Mouse (Mus musculus) midbrain, embryonic 14.5 days (tissue): ENCODE measurements around the gene Slc2a4. TPM values are rescaled to one million over a fixed set of nuclear protein-coding genes. Genes with fewer than 3 reads are reported as not detected.

Source experiments
- ATAC-seq: fragments of 200-750 bp; cut with Nextera tagmentation; 2 replicates; pipeline ENCODE4 v1.8.0; 2017; ENCODE audit warnings: moderate number of reproducible peaks, moderate library complexity; ENCODE audit not compliant: low FRiP score, low TSS enrichment
- DNase-seq: peaks from one replicate; pipeline ENCODE4 v3.0.0-alpha.2; 2015
- H3K27ac ChIP-seq: fragments of 300-500 bp; sonication (generic); replicated peaks from 2 replicates; pipeline ENCODE4 v1.5.1; 2014; ENCODE audit warnings: mild to moderate bottlenecking, low read depth, low read length, moderate library complexity
- H3K27me3 ChIP-seq: fragments of 300-500 bp; sonication (generic); 2 replicates; pipeline ENCODE4 v1.6.1; 2014; ENCODE audit warnings: low read length, control low read depth, mixed read lengths; ENCODE audit not compliant: control insufficient read depth, insufficient read depth
- H3K36me3 ChIP-seq: fragments of 300-500 bp; sonication (generic); 2 replicates; pipeline ENCODE4 v1.6.1; 2014; ENCODE audit warnings: low read length, control low read depth; ENCODE audit not compliant: control insufficient read depth, insufficient read depth
- H3K4me1 ChIP-seq: fragments of 300-500 bp; sonication (generic); 2 replicates; pipeline ENCODE4 v1.6.1; 2014; ENCODE audit warnings: mild to moderate bottlenecking, antibody characterized with exemption, low read length, control low read depth; ENCODE audit not compliant: control insufficient read depth, insufficient read depth
- H3K4me2 ChIP-seq: fragments of 300-500 bp; sonication (generic); 2 replicates; pipeline ENCODE4 v1.6.1; 2014; ENCODE audit warnings: mild to moderate bottlenecking, low read length, moderate library complexity
- H3K4me3 ChIP-seq: fragments of 300-500 bp; sonication (generic); replicated peaks from 2 replicates; pipeline ENCODE4 v1.5.1; 2014; ENCODE audit warnings: low read depth, low read length
- H3K9ac ChIP-seq: fragments of 300-500 bp; sonication (generic); replicated peaks from 2 replicates; pipeline ENCODE4 v1.6.1; 2014; ENCODE audit warnings: mild to moderate bottlenecking, low read length, moderate library complexity
- H3K9me3 ChIP-seq: fragments of 300-500 bp; sonication (generic); 2 replicates; pipeline ENCODE4 v1.6.1; 2016; ENCODE audit warnings: low read length, control low read depth, mixed read lengths; ENCODE audit not compliant: control insufficient read depth
- WGBS: fragments of 180-500 bp; shearing (Covaris S2); extraction: QIAGEN DNeasy Blood & Tissue Kit; methylation state at CpG from one replicate; pipeline ENCODE4 v1.1.7; 2014; 5-methylcytosine and 5-hydroxymethylcytosine counted together
- polyA plus RNA-seq: library from polyadenylated mRNA; unstranded; fragments of >200 nt; fragmentation: Nextera tagmentation; extraction: Ambion mirVana; gene quantifications from 2 replicates; pipeline ENCODE4 v1.2.1, GENCODE M21; 2014

Slc2a4 gene
- polyA plus RNA-seq, 1 experiment from 2014 or later = 4.5 TPM

GRCm38 (mm10) chr11:69922012-69922756 is 25.8 kb downstream of the Slc2a4 start:
- peak overlapping the region; percentile 64 for H3K4me2 ChIP-seq
- 2% methylated on average over 12 of the region's 12 CpGs for WGBS
- no peak for DNase-seq

GRCm38 (mm10) chr11:69921114-69922011 is 26.6 kb downstream of the Slc2a4 start, which contains the start of gene Eif5a:
Eif5a (minus strand) TSS chr11:69921958.
- under 1% methylated on average over 78 of the region's 78 CpGs for WGBS
- Histone ChIP-seq H3K4me2 (peak within 1 kb of the TSS; percentile 99), H3K4me3 (peak within 1 kb of the TSS; percentile 91), H3K9me3 (no peaks in the 10 kb centered on the region), H3K27ac (peak within 1 kb of the TSS; percentile 94), H3K4me1 (peaks cover 9% of the 10 kb centered on the region), H3K27me3 (no peaks in the 10 kb centered on the region), H3K9ac (peak within 1 kb of the TSS; percentile 86), H3K36me3 (peaks cover 27% of the 10 kb centered on the region)
- DNase-seq (peak; percentile 100), ATAC-seq (peak; percentile 97)

More at GRCm38 (mm10) chr11:69922012-69922756, 25.8 kb downstream of the Slc2a4 start:
- H3K27me3 ChIP-seq = no peaks in the 10 kb centered on the region
- no peaks in the 10 kb centered on the region for H3K9me3 ChIP-seq
- H3K36me3 ChIP-seq = peaks cover 19% of the 10 kb centered on the region
- ATAC-seq = no peak
- H3K27ac ChIP-seq = peak overlapping the region; percentile 87
- peak overlapping the region; percentile 52 for H3K9ac ChIP-seq
- H3K4me3 ChIP-seq = peak overlapping the region; percentile 91
- H3K4me1 ChIP-seq = peaks cover 9% of the 10 kb centered on the region

- ATAC-seq (peak; percentile 41), DNase-seq (peak; percentile 53)
- peak overlapping the region; percentile 86 for H3K9ac ChIP-seq
- peaks cover 36% of the 10 kb centered on the region for H3K36me3 ChIP-seq
- peaks cover 9% of the 10 kb centered on the region for H3K4me1 ChIP-seq
- under 1% methylated on average over 64 of the region's 65 CpGs for WGBS
- H3K27ac ChIP-seq = peak overlapping the region; percentile 94
- peak overlapping the region; percentile 91 for H3K4me3 ChIP-seq
- no peaks in the 10 kb centered on the region for H3K9me3 ChIP-seq
- H3K27me3 ChIP-seq = no peaks in the 10 kb centered on the region
- H3K4me2 ChIP-seq = peak overlapping the region; percentile 99
Measured at GRCm38 (mm10) chr11:69920266-69921031, 27.5 kb downstream of the Slc2a4 start.

GRCm38 (mm10) chr11:69919661-69920265 is 28.2 kb downstream of the Slc2a4 start:
- peak overlapping the region; percentile 91 for H3K4me3 ChIP-seq
- peak overlapping the region; percentile 94; the same call in 1 of the 2 replicates for H3K27ac ChIP-seq
- H3K9ac ChIP-seq = peak overlapping the region; percentile 86
- H3K4me1 ChIP-seq = peaks cover 16% of the 10 kb centered on the region
- no peaks in the 10 kb centered on the region for H3K9me3 ChIP-seq
- DNase-seq = peak; percentile 68
- H3K27me3 ChIP-seq = no peaks in the 10 kb centered on the region
- H3K36me3 ChIP-seq = peaks cover 42% of the 10 kb centered on the region
- ATAC-seq = no peak
- 3% methylated on average over 17 of the region's 17 CpGs for WGBS
- H3K4me2 ChIP-seq = peak overlapping the region; percentile 99

GRCm38 (mm10) chr11:69919053-69919452 is 28.9 kb downstream of the Slc2a4 start:
- 86% methylated on average over 9 of the region's 9 CpGs for WGBS
- Histone ChIP-seq H3K4me3 (no peak overlapping the region), H3K4me1 (peaks cover 21% of the 10 kb centered on the region), H3K9ac (0 out of 2 replicates have a peak overlapping the region, but pooled peaks have one; percentile 86), H3K9me3 (no peaks in the 10 kb centered on the region), H3K27me3 (no peaks in the 10 kb centered on the region), H3K27ac (no peak overlapping the region), H3K36me3 (peaks cover 42% of the 10 kb centered on the region), H3K4me2 (peak overlapping the region; percentile 99)
- no peak for ATAC-seq
- DNase-seq = no peak

GRCm38 (mm10) chr11:69918118-69918517 is 29.9 kb downstream of the Slc2a4 start:
- no peak overlapping the region for H3K4me3 ChIP-seq

GRCm38 (mm10) chr11:69917379-69917948 is 30.5 kb downstream of the Slc2a4 start:
- H3K9ac ChIP-seq = no peak overlapping the region
- no peak for ATAC-seq
- peaks cover 54% of the 10 kb centered on the region for H3K36me3 ChIP-seq
- 88% methylated on average over 8 of the region's 8 CpGs for WGBS
- no peak overlapping the region for H3K4me3 ChIP-seq
- H3K27ac ChIP-seq = no peak overlapping the region
- DNase-seq = no peak
- no peaks in the 10 kb centered on the region for H3K27me3 ChIP-seq
- H3K9me3 ChIP-seq = no peaks in the 10 kb centered on the region
- peaks cover 24% of the 10 kb centered on the region for H3K4me1 ChIP-seq
- H3K4me2 ChIP-seq = no peak overlapping the region

More at GRCm38 (mm10) chr11:69918118-69918517, 29.9 kb downstream of the Slc2a4 start:
- Histone ChIP-seq H3K4me1 (peaks cover 26% of the 10 kb centered on the region), H3K9ac (no peak overlapping the region), H3K36me3 (peaks cover 48% of the 10 kb centered on the region), H3K27me3 (no peaks in the 10 kb centered on the region), H3K4me2 (no peak overlapping the region), H3K9me3 (no peaks in the 10 kb centered on the region), H3K27ac (no peak overlapping the region)
- WGBS = 89% methylated on average over 5 of the region's 5 CpGs
- no peak for DNase-seq
- ATAC-seq = no peak
